Mouse (Mus musculus) midbrain, embryonic 10.5 days (tissue): ENCODE data around the gene 1700020N01Rik. TPM values are rescaled to one million over a fixed set of nuclear protein-coding genes. Genes with fewer than 3 reads are reported as not detected.

Experiments
- DNase-seq: peaks from one replicate; pipeline ENCODE4 v3.0.0-alpha.2; 2017; ENCODE audit warnings: low spot score
- H3K27ac ChIP-seq: fragments of 300-500 bp; sonication (generic); replicated peaks from 2 replicates; pipeline ENCODE4 v1.5.1; 2016; ENCODE audit warnings: mild to moderate bottlenecking
- H3K27me3 ChIP-seq: fragments of 300-500 bp; sonication (generic); 2 replicates; pipeline ENCODE4 v1.6.1; 2016; ENCODE audit warnings: low read depth, mild to moderate bottlenecking; ENCODE audit not compliant: poor library complexity, severe bottlenecking
- H3K36me3 ChIP-seq: fragments of 300-500 bp; sonication (generic); 2 replicates; pipeline ENCODE4 v1.6.1; 2016; ENCODE audit warnings: mild to moderate bottlenecking, moderate library complexity
- H3K4me1 ChIP-seq: fragments of 300-500 bp; sonication (generic); 2 replicates; pipeline ENCODE4 v1.6.1; 2016
- H3K4me3 ChIP-seq: fragments of 300-500 bp; sonication (generic); 2 replicates; pipeline ENCODE4 v1.5.1; 2016; ENCODE audit warnings: mild to moderate bottlenecking, moderate library complexity
- H3K9me3 ChIP-seq: fragments of 300-500 bp; sonication (generic); replicated peaks from 2 replicates; pipeline ENCODE4 v1.6.1; 2016; ENCODE audit warnings: mild to moderate bottlenecking
- WGBS: fragments of 180-500 bp; shearing (Covaris S2); methylation state at CpG from one replicate; pipeline ENCODE4 v1.1.7; 2016; 5-methylcytosine and 5-hydroxymethylcytosine counted together
- polyA plus RNA-seq: library from polyadenylated mRNA; unstranded; fragments of >200 nt; fragmentation: Nextera tagmentation; extraction: Ambion mirVana; gene quantifications from 2 replicates; pipeline ENCODE4 v1.2.1, GENCODE M21; 2016

1700020N01Rik gene
- polyA plus RNA-seq, 1 experiment from 2014 or later: not detected

DNA sequence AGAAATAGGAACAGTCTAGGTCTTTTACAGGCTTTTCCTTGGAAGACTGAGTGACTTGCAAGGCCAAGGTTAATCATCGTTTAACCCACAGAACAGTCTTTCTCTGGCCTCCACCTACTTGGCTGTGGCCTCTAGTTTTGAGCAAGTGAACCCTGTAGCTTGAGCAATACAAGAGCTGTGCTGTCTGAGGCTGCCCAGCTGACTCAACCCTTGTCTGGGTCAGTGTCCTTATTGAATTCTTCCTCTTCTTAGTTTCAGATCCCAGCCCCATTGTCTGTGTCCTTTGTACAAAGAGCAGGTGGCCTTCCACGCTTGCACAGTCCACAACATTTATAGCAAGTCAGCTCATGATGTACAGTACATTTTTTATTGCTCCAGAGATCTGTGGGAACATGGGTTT lies 16.6 kb downstream of the 1700020N01Rik start:
- H3K27ac ChIP-seq: no peak overlapping the region
- WGBS: 80% methylated on average over 2 of the region's 2 CpGs
- DNase-seq: no peak
- no peaks in the 10 kb centered on the region for H3K9me3 ChIP-seq
- no peak overlapping the region for H3K4me3 ChIP-seq
- no peaks in the 10 kb centered on the region for H3K27me3 ChIP-seq
- H3K36me3 ChIP-seq: no peaks in the 10 kb centered on the region
- peaks cover 17% of the 10 kb centered on the region for H3K4me1 ChIP-seq

DNA sequence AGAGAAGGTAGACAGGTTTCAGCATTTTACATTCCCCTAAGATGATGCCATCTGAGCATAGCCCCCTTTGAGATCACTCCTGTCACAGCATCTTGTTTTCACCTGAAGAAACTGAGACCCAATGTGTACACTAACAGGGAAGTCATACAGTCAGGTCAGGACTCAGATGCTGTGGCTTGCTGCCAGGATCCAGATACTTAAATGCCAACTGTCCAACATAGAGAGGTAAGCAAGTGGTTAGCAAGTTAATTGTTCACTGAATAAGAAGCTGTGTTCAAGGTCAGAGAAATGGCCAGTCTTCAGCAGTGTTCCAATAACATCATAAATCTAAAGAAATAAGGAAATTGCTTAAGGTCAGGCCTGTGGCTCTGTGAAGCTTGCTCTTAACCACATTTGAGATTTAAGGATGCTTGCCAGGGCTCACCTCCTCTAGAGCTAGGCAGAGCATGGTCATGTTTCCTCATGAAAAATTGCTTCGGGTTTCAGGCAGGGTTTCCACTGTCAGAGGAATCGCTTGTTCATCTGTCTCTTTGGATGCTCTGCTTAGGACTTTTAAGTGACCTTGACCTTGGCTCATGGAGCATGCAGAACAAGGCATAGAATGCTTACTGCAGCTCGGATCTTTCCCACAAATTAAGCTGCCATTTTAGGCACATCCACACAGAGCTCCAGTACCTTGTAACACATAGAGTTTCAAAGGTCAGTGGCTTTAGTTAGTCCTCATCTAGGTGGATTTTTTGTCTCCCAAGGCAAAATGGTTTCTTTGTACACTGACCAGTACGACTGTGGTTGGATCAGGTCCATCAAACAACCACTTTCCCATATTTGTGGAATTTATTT lies 20.3 kb downstream of the 1700020N01Rik start:
- Histone ChIP-seq H3K27me3 (no peaks in the 10 kb centered on the region), H3K9me3 (no peaks in the 10 kb centered on the region), H3K4me3 (no peak overlapping the region), H3K36me3 (no peaks in the 10 kb centered on the region), H3K27ac (no peak overlapping the region), H3K4me1 (peaks cover 5% of the 10 kb centered on the region; the same call in 1 of the 2 replicates)
- 85% methylated on average over 4 of the region's 4 CpGs for WGBS
- DNase-seq: no peak

DNA sequence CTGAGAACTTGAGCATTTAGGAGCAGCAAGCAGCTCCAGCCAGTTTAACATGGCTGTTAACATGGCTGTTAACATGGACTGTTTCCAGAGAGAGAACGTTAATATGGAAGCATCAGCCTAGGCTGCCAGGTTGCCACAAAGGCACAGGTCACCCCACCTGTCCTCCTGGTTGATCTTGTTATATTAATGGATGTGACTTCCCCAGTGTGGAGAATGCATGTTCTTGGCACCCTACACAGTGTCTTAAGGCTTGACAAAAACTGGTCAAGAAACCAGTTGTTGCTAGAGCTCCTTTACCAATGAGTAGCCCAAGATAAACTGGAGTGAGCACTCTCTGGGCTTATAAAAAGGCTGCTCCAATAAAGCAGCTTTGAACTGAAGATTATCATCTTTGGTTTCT lies 21.6 kb downstream of the 1700020N01Rik start:
- WGBS: 83% methylated on average over 1 of the region's 1 CpGs
- H3K27me3 ChIP-seq: no peaks in the 10 kb centered on the region
- DNase-seq: no peak
- no peaks in the 10 kb centered on the region for H3K9me3 ChIP-seq
- peaks cover 3% of the 10 kb centered on the region; the same call in 1 of the 2 replicates for H3K4me1 ChIP-seq
- no peak overlapping the region for H3K4me3 ChIP-seq
- no peak overlapping the region for H3K27ac ChIP-seq
- H3K36me3 ChIP-seq: no peaks in the 10 kb centered on the region

DNA sequence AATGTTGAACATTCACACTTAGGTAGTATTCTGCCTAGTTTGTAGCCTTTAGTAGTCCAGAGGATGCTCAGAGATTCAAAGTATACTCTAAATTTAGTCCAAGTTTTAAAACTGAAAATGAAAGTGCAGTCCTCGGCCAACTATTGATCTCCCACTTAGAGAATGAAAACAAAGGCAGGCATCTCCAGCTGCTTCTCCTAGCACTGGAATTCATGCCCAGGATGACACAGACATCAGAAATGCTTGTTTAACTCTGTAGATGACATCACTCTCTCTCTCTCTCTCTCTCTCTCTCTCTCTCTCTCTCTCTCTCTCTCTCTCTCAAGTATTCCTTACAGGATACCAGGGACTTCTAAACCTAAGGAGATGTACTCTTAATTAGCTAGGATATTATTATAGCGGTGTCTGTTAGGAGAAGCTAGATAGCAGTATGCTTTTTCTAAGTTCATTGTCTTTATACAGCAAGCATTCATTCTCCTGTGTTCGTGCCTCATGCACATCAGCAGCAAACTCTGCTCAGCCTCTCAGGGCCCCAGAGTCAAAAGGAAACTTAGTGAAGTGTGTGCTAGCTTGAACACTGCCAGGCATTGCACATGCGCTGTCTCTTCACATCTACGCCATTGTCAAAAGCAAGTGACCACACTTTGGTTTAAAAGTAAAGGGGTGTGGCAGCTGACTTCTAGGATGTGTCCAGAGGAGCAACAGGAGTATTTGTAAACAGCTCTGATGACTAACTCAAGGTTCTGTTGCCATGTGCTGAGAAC lies 26.0 kb downstream of the 1700020N01Rik start:
- Histone ChIP-seq H3K36me3 (no peaks in the 10 kb centered on the region), H3K4me3 (no peak overlapping the region), H3K4me1 (no peaks in the 10 kb centered on the region), H3K27me3 (no peaks in the 10 kb centered on the region), H3K27ac (no peak overlapping the region), H3K9me3 (no peaks in the 10 kb centered on the region)
- 84% methylated on average over 5 of the region's 5 CpGs for WGBS
- no peak for DNase-seq

DNA sequence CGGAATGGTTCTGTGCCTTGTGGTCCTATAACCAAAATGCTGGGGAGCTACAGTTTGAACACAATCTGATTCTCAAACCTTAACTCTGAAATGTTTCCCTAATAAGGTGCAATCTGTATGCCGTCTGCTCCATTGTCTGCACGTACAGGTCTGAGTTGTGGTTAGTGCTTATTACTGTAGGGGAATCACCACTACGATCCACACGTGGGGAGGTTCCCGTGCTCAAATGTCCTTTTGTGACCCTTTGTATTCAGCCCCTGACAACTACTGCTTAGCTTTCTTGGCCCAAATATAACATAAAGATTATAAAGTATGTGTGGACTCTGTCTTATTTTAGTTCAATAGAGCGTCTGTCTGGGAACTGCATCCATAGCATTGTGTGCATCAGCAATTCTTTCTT lies 29.1 kb downstream of the 1700020N01Rik start:
- 91% methylated on average over 7 of the region's 7 CpGs for WGBS
- no peaks in the 10 kb centered on the region for H3K9me3 ChIP-seq
- DNase-seq: no peak
- no peaks in the 10 kb centered on the region for H3K36me3 ChIP-seq
- no peak overlapping the region for H3K4me3 ChIP-seq
- no peak overlapping the region for H3K27ac ChIP-seq
- H3K4me1 ChIP-seq: no peaks in the 10 kb centered on the region
- no peaks in the 10 kb centered on the region for H3K27me3 ChIP-seq

DNA sequence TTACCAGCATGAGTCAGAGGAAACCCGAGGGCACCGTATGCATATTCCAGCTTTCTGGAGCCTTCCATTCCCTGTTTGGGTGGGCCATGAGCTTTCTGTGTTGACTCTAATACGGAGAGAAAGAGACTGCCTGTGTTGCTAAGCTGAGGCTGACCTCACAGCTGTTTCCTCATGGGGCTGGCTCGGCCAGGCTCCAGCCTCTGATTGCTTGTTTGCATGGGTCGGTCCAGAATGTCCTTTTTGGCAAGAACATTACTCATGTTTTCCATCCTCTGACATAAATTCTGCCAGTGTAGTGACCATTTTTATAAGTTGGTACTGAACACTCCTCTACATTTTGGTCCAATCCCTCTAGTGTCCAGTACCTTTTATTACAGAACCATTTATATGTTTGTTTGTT lies 35.6 kb downstream of the 1700020N01Rik start:
- DNase-seq: no peak
- 85% methylated on average over 5 of the region's 5 CpGs for WGBS
- Histone ChIP-seq H3K4me3 (no peak overlapping the region), H3K9me3 (no peaks in the 10 kb centered on the region), H3K4me1 (no peaks in the 10 kb centered on the region), H3K27me3 (no peaks in the 10 kb centered on the region), H3K36me3 (no peaks in the 10 kb centered on the region), H3K27ac (no peak overlapping the region)

DNA sequence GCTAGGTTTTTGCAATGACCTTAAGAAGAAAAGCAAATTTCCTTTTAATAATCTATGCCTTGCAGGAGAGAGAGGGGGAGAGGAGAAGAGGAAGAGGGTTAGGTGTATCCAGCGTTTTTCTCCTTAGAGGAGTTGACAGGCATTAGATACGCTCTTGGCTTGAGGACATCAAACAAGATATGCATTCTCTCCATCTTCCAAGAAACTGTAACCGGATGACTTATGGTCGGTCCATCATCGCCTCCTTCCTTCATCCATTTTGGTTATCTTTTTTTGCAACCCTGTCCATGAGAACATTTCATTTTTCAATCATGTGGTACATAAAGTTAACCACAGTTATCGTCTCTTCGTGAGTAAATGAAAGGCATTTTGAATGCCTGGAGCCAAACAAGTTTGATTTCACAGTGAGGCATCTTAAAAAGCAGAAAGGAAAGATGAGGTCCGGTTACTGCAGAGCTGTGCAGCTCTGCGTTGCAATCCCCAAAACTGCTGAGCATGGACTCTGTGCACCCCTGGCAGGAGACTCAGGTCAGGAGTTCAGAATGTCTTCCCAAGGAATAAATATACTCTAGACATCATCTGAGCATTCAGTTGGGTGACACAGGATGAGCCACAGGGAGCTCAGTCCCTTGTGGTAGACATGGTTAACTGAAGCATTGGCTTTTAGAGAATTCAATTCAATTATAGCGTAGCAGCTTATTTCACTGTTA lies 36.2 kb downstream of the 1700020N01Rik start:
- Histone ChIP-seq H3K27me3 (no peaks in the 10 kb centered on the region), H3K36me3 (no peaks in the 10 kb centered on the region), H3K9me3 (no peaks in the 10 kb centered on the region), H3K4me1 (no peaks in the 10 kb centered on the region), H3K27ac (no peak overlapping the region), H3K4me3 (no peak overlapping the region)
- WGBS: 91% methylated on average over 10 of the region's 10 CpGs
- DNase-seq: no peak

DNA sequence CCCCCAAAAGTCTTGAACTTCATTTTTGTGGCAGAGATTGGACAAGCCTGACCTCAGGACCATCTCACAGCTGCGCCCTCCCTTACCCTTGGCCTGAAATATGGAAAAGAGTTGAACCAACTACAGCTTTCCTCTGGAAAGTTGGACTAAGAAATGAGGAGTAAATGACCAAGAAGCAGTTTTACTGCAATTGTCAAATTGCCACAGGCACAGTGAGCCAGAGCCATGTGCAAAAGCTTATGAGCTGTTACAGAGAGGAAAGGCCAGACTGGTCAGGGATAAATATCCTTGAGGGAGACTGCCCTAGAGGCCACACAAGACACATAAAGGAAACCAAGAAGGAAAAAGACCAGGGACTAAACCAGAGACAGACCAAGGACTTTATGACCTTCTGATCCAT lies 38.5 kb downstream of the 1700020N01Rik start:
- no peaks in the 10 kb centered on the region for H3K4me1 ChIP-seq
- no peak overlapping the region for H3K27ac ChIP-seq
- no peaks in the 10 kb centered on the region for H3K9me3 ChIP-seq
- 94% methylated on average over 1 of the region's 1 CpGs for WGBS
- no peak for DNase-seq
- H3K36me3 ChIP-seq: no peaks in the 10 kb centered on the region
- H3K27me3 ChIP-seq: no peaks in the 10 kb centered on the region
- H3K4me3 ChIP-seq: no peak overlapping the region

DNA sequence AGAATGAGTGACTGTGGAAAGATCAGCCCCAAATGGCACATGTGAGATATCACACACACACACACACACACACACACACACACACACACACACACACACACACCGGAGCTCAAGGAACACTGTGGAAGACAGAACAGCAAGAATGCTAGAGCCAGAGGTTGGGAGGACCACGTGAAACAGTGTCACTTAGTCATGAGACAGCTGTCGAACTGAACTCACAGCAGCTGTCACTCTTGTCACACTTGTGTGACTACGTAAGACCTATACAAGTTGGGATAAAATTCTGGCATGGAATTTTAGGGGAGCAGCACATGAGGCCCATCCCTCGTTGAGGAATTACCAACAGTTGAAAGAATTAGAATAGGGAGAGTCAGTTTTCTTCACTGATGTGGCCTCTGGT lies 39.7 kb downstream of the 1700020N01Rik start:
- Histone ChIP-seq H3K9me3 (no peaks in the 10 kb centered on the region), H3K4me1 (no peaks in the 10 kb centered on the region), H3K4me3 (no peak overlapping the region), H3K27me3 (no peaks in the 10 kb centered on the region), H3K36me3 (no peaks in the 10 kb centered on the region), H3K27ac (no peak overlapping the region)
- no peak for DNase-seq
- WGBS: 69% methylated on average over 5 of the region's 5 CpGs

DNA sequence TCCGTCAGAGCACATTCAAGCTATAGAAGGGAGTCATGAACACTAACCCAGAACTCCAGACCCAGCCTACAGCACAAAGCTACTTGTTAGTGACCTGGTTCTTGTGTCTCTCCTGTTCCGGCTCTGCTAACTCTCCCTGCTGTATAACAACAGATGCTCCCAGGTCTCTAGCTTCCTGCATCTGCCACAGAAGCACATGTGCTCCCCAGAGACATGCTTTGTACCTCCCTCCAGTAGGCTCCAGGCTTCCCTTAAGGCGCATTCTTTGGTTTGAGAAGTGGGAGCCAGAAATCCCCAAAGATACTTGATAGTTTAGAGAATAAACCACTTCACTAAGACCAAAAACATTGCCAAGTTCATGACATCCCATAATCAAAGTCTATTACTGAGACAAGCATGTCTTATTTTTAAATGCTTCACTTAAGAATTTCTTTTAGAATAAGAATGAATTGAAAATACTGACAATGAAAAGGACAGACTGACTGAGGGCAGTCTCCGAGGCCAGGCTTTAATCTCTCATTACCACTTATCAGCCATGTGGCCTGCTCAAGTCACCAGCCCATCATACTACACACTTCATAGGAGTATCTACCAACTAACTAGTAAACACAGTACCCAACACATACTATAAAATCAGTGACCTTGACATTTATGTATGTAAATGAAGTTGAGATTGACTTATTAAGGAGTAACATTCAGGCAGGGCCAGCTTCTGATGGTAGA lies 43.2 kb downstream of the 1700020N01Rik start:
- no peaks in the 10 kb centered on the region for H3K9me3 ChIP-seq
- WGBS: 86% methylated on average over 4 of the region's 4 CpGs
- H3K36me3 ChIP-seq: no peaks in the 10 kb centered on the region
- H3K27ac ChIP-seq: no peak overlapping the region
- no peaks in the 10 kb centered on the region for H3K4me1 ChIP-seq
- DNase-seq: no peak
- H3K27me3 ChIP-seq: no peaks in the 10 kb centered on the region
- no peak overlapping the region for H3K4me3 ChIP-seq

DNA sequence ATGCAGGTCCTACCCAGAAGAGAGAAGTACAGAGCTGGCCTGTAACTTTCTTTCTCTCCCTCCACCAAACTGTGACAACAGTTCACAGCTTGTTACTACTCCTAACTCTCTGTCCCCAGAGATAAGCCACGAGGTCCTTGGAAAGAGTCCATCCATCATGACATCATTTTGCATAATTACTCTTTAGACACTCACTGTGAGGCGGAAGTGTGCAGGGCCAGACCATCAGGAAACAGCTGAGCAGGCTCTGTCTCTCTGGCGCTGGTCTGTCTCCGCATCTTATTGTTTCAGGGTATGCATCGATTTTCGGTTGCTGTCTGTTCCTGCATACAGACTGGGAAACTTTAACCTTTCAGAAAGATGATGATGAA lies 43.8 kb downstream of the 1700020N01Rik start:
- no peak overlapping the region for H3K4me3 ChIP-seq
- H3K27me3 ChIP-seq: no peaks in the 10 kb centered on the region
- H3K4me1 ChIP-seq: no peaks in the 10 kb centered on the region
- DNase-seq: no peak
- H3K36me3 ChIP-seq: no peaks in the 10 kb centered on the region
- 88% methylated on average over 6 of the region's 6 CpGs for WGBS
- no peaks in the 10 kb centered on the region for H3K9me3 ChIP-seq
- no peak overlapping the region for H3K27ac ChIP-seq

DNA sequence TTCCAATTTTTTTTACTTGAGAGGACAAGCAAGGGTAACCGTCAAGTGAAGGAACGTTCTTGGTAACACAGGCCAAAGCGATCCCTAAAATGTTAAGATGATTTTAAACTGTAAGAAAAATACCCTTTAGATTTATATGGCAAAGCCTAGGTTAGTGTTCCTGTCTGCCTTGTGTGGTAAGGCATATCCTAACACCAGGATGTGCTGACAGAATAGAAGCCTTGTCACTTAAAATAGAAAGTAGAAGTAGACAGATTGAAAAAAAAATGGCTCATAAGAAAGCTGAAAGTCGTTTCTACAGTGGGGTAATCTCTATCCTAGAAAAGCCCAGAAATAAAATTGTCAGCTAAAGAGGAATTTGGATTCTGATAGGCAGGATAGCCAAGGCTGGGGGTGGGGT lies 58.4 kb downstream of the 1700020N01Rik start:
- DNase-seq: no peak
- Histone ChIP-seq H3K27ac (no peak overlapping the region), H3K4me3 (no peak overlapping the region), H3K9me3 (peaks cover 9% of the 10 kb centered on the region; the same call in 1 of the 2 replicates), H3K36me3 (no peaks in the 10 kb centered on the region), H3K4me1 (no peaks in the 10 kb centered on the region), H3K27me3 (no peaks in the 10 kb centered on the region)
- WGBS: 91% methylated on average over 4 of the region's 4 CpGs
